Mouse (Mus musculus) adrenal gland, postnatal 14 days (tissue): ENCODE measurements around the gene Cep41. TPM values are rescaled to one million over a fixed set of nuclear protein-coding genes. Genes with fewer than 3 reads are reported as not detected.

Experiments used
- DNase-seq: peaks from one replicate; pipeline ENCODE4 v3.0.0; 2021; ENCODE audit warnings: mixed read lengths
- long read RNA-seq, 2 experiments: library from polyadenylated mRNA; stranded (forward); transcript quantifications; one replicate each; pipeline ENCODE4 v2.0.0; 2021
- total RNA-seq: library from RNA; stranded (reverse); gene quantifications from 2 replicates; pipeline ENCODE4 v1.2.3, GENCODE M21; 2021

The Cep41 gene
- total RNA-seq = 6.8 and 8.2 TPM in 2 replicates
- long read RNA-seq, experiment 1, transcript Cep41-201 (11 exons, 3,447 nt) = major isoform, 5 of 6 reads
- long read RNA-seq, experiment 1, partial matches to known transcripts = 0 of 6 reads
- long read RNA-seq, experiment 1, other reads (novel, unspliced or antisense) = 1 of 6 reads
- long read RNA-seq, experiment 2, partial matches to known transcripts = 1 of 9 reads
- long read RNA-seq, experiment 2, other reads (novel, unspliced or antisense) = 3 of 9 reads

DNA sequence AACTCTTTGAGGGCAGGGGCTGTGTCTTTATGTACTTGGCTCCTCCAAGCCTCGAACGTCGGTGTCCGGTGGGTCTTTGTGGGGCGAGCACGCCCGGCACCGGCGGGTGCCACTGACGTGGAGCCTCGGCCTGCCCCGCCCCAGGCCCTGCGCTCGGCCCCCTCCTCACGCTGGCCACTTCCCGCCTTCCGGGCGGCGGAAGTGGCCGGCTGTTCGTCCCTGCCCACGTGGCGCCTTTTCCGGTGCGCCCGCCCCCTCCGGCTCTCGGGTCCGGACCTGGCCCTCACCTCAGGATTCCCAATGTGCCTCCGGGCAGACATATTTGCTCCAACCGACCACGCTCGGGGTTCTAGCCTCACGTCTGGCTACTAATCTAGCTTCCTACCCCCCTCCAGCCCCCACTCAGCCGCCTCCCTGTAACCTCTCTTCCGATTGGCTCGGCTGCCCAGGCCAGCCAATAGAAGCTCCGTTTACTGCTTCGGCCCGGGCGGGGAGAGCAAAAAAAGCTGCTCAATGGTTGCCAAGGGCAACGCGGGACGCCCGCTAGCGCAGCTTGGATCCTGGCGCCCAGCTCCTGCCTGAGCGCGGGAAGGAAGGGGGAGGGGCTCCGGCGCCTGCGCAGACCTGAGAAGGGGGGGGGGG, at the start of gene Cep41:
Cep41 (minus strand) TSS at position 400 of the 642 bp plus-strand sequence.
- peak; percentile 97 for DNase-seq

- DNase-seq = peak; percentile 37
Measured at GRCm38 (mm10) chr6:30739177-30739747, 45.7 kb upstream of the Cep41 start.

GRCm38 (mm10) chr6:30738464-30739006, 45.0 kb upstream of the Cep41 start:
- DNase-seq = no peak

- DNase-seq = peak; percentile 81
Measured at GRCm38 (mm10) chr6:30737548-30738463, 44.3 kb upstream of the Cep41 start.

DNA sequence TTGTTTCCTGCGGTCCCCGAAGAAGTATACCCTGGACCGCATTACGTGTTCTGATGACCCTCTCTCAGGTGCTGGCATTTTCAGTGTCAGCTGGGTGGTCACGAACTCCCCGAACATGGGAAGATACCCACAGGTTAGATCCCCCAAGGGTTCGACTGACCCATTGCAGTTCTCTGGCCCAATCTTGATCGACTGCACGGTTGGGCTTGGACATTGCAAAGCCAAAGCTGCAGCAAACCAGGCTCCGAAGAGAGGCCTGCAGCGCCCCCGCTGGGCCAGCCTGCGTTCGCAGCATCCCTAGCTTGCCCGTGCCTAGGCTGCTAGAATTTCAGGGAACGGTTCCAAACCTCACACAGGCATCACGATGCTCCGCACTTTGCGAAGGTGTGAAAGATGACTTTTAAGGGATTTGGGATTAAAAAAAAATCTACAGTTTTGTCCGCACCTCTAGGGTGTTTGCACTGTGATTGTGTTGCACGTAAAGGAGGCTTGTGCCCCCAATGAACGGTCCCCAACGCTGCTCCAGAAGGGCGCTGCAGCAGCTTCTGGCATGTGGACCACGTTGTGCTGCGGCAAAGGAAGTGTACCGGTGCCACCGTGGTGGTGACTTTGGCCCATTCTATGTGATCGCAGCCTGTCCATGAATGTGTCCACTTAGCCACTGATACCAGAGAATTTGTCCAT, 43.5 kb upstream of the Cep41 start:
- DNase-seq = peak; percentile 88

- peak; percentile 31 for DNase-seq
Measured at GRCm38 (mm10) chr6:30736372-30736762, 42.8 kb upstream of the Cep41 start.

GRCm38 (mm10) chr6:30735728-30736371, 42.3 kb upstream of the Cep41 start:
- peak; percentile 18 for DNase-seq

DNA sequence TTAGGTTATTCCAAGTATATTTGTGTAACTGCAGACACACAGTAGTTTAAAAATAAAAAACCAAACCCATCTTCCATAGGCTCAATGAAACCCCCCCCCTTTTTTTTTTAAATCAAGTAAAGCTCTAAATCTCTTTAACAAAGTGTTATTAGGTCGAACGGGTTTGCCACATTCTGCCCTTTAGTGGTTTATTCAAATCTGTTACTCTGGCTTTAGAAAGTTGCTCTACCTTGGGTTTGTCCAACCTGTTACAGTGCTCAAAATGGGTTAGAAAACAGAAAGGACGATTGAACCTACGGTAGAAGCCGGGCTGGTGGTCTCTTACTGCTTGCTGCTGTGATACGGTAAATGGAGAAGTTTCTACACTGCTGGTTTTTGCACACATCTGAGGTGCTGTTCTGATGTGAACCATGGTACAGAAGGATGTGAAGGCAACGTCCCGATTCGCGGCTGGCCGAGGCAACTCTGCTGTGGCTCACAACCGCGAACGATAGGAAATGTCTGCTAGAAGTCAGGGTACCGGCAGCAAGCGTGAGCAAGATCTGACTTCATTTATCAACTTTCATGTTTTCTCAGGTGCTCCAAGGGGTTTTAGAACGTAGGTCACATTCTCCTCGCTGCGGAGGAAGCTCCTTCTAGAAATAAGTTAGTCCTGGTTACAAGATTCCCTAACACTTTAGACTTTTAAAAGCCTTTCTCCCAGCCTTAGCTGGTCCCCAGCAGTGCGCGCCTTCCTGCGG, 41.6 kb upstream of the Cep41 start:
- peak; percentile 33 for DNase-seq

DNA sequence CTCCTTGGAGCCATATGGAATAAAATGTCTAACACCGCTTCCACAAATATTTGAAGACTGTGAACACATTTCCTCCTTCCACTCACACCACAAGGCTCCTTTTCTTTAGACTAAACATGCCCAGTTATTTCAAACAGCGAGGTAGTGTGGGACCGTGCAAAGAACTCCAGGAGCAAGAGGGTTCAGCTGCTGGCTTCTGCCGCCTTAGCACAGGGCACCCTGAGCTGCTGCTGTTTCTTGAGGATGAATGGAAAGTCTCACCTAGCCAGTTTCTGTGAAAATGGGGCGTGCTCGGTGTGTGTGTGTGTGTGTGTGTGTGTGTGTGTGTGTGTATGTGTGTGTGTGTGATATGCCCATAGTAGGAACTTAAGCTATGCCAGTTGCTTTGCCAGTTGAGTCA, 40.9 kb upstream of the Cep41 start:
- no peak for DNase-seq

- no peak for DNase-seq
Measured at GRCm38 (mm10) chr6:30732571-30733130, 39.1 kb upstream of the Cep41 start.

GRCm38 (mm10) chr6:30730301-30730971, 36.9 kb upstream of the Cep41 start:
- DNase-seq = no peak

DNA sequence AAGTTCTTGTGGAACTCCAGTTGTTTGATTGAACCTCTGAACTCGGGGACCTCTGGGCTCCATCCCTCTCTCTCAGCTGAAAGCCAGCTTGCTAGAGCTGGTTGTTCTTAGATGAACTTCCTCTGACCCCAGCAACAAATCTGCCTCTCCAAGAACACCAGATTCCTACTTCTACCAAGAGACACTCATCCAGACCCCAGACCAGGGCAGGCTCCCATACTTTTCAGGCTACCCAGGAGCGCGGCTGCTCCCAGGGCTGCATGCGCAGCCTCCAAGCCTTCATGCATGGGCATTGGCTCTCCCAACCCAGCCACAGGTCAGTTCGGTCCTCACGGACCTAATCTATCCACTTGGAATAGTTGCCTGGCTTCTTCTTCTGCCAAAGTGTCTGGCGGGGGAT, 29.8 kb upstream of the Cep41 start, which contains the start of gene Mest:
Mest (plus strand) TSS at position 217 of the 400 bp plus-strand sequence.
- no peak for DNase-seq

GRCm38 (mm10) chr6:30722385-30723164, 29.0 kb upstream of the Cep41 start:
- no peak for DNase-seq

DNA sequence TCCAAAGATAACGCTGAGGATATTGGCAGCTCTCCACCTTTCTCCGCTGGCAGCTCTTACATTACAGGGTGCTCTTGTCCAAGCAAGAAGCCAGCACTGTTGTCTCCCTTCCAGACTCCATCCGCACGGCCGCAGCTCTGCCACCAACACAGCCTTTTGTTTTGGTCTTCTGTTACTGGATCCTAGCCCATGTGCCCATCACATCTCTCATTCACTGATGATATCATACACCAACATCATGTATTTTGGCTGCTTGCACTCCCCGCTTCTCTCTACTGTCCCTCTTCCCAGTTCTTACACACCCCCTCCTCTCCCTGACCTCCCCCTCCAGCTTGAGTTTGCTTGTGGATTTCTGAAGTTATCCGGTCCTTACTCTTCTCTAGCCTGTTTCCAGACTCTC, 23.2 kb upstream of the Cep41 start:
- no peak for DNase-seq

DNA sequence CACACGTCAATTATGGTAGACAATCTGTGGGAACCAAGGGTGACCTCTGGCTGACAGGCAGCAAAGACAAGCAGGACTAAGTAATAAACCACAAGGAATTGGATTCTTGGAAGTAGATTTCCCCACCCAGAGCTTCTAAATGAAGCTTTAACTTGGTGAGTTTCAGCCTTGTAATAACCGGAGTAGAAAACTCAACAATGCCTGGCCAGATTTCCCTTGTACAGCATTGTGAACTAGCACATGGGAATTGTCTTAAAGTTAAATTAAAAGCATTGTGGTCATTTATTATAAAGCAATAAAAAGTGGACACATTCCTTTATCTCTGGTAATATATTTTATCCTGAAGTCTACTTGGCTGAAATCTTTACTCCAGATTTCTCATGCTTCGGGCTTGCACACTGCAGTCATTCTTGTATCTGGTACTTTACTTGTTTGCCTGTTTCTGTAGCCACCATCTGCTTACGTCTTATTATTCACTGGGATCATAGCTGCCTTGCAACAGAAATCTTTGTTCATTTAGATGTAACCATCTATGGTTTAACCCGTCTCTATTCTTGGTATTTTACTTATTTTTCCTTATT, 21.4 kb upstream of the Cep41 start:
- no peak for DNase-seq

DNA sequence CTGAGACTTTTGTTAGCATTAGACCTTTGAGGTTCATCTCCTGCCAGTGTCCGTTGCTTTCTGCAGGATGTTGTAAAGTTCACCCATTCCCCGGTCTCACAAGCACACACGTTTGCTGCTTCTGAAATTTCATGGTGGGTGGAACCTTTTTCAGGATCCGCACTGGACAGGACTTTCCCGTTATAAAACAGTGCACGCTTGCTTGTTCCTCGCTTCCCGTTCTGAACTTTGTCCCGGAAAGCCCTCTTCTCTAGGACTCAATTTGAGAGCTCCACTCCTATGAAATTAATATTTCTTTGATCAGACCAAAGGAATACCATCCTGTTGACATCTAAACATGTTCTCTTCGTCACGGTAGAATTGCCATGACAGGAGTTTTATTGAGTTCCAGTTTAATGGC, 20.3 kb upstream of the Cep41 start:
- no peak for DNase-seq

DNA sequence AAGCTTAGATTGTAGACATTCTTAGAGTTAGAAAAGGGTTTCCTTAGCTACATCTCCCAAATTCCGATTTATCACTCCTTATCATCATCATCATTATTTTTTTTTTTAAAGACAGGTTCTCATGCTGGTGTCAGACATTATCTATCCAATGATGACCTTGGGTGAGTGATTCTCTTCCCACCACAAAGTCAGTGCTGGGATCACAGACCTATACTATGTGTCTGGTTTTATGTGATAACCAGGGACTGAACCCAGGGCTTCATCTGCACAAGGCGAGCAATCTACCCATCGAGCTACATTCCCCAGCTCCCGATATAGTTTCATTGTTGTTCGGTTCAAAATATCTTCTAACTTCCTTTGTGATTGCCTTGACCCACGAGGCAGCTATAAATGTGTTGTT, 19.9 kb upstream of the Cep41 start:
- DNase-seq = no peak

- DNase-seq = no peak
Measured at GRCm38 (mm10) chr6:30712484-30712883, 18.9 kb upstream of the Cep41 start.
